Mouse (Mus musculus) forebrain, embryonic 16.5 days (tissue): Measurements from ENCODE around the gene Plcb4. TPM values are rescaled to one million over a fixed set of nuclear protein-coding genes. Genes with fewer than 3 reads are reported as not detected.

ENCODE experiments used
- ATAC-seq: fragments of 200-750 bp; cut with Nextera tagmentation; 2 replicates; pipeline ENCODE4 v1.8.0; 2017; ENCODE audit warnings: mild to moderate bottlenecking, moderate library complexity
- H3K27ac ChIP-seq: fragments of 300-500 bp; sonication (generic); 2 replicates; pipeline ENCODE4 v1.5.1; 2014; ENCODE audit warnings: low read length, control low read depth
- H3K27me3 ChIP-seq: fragments of 300-500 bp; sonication (generic); replicated peaks from 2 replicates; pipeline ENCODE4 v1.6.1; 2014; ENCODE audit warnings: low read length; ENCODE audit not compliant: control insufficient read depth, insufficient read depth
- H3K36me3 ChIP-seq: fragments of 300-500 bp; sonication (generic); 2 replicates; pipeline ENCODE4 v1.6.1; 2014; ENCODE audit not compliant: control insufficient read depth, insufficient read depth
- H3K4me1 ChIP-seq: fragments of 300-500 bp; sonication (generic); replicated peaks from 2 replicates; pipeline ENCODE4 v1.6.1; 2014; ENCODE audit warnings: low read length; ENCODE audit not compliant: control insufficient read depth, insufficient read depth
- H3K4me2 ChIP-seq: fragments of 300-500 bp; sonication (generic); 2 replicates; pipeline ENCODE4 v1.6.1; 2014; ENCODE audit warnings: mild to moderate bottlenecking, low read length, control low read depth
- H3K4me3 ChIP-seq: fragments of 300-500 bp; sonication (generic); replicated peaks from 2 replicates; pipeline ENCODE4 v1.5.1; 2014; ENCODE audit warnings: mild to moderate bottlenecking, low read length, control low read depth
- H3K9ac ChIP-seq: fragments of 300-500 bp; sonication (generic); replicated peaks from 2 replicates; pipeline ENCODE4 v1.6.1; 2014; ENCODE audit warnings: low read depth, low read length, control low read depth
- H3K9me3 ChIP-seq: fragments of 300-500 bp; sonication (generic); 2 replicates; pipeline ENCODE4 v1.6.1; 2016; ENCODE audit warnings: low read length; ENCODE audit not compliant: control insufficient read depth
- WGBS: fragments of 180-500 bp; shearing (Covaris S2); extraction: QIAGEN DNeasy Blood & Tissue Kit; methylation state at CpG from one replicate; pipeline ENCODE4 v1.1.7; 2014; 5-methylcytosine and 5-hydroxymethylcytosine counted together
- polyA plus RNA-seq: library from polyadenylated mRNA; unstranded; fragments of >200 nt; fragmentation: Nextera tagmentation; extraction: Ambion mirVana; gene quantifications from 2 replicates; pipeline ENCODE4 v1.2.1, GENCODE M21; 2015

Gene Plcb4
- polyA plus RNA-seq, 1 experiment from 2014 or later = 19.7 TPM

GRCm38 (mm10) chr2:136002118-136002517, 343.3 kb downstream of the Plcb4 start:
- ATAC-seq = 0 out of 2 replicates have a peak, but pooled peaks have one; percentile 44
- H3K9ac ChIP-seq = no peak overlapping the region
- 53% methylated on average over 7 of the region's 7 CpGs for WGBS
- no peaks in the 10 kb centered on the region for H3K9me3 ChIP-seq
- no peak overlapping the region for H3K4me2 ChIP-seq
- no peak overlapping the region for H3K4me3 ChIP-seq
- H3K4me1 ChIP-seq = peaks cover 9% of the 10 kb centered on the region
- no peaks in the 10 kb centered on the region for H3K36me3 ChIP-seq
- no peak overlapping the region for H3K27ac ChIP-seq
- no peaks in the 10 kb centered on the region for H3K27me3 ChIP-seq

GRCm38 (mm10) chr2:136003836-136004235, 345.0 kb downstream of the Plcb4 start:
- ATAC-seq = no peak

GRCm38 (mm10) chr2:136006280-136006679, 347.5 kb downstream of the Plcb4 start:
- WGBS = 95% methylated on average over 5 of the region's 5 CpGs
- Histone ChIP-seq H3K27me3 (no peaks in the 10 kb centered on the region), H3K4me1 (no peaks in the 10 kb centered on the region), H3K9me3 (no peaks in the 10 kb centered on the region), H3K4me3 (no peak overlapping the region), H3K9ac (no peak overlapping the region), H3K36me3 (no peaks in the 10 kb centered on the region), H3K27ac (no peak overlapping the region), H3K4me2 (no peak overlapping the region)
- no peak for ATAC-seq

More at GRCm38 (mm10) chr2:136003836-136004235, 345.0 kb downstream of the Plcb4 start:
- no peaks in the 10 kb centered on the region for H3K4me1 ChIP-seq
- no peak overlapping the region for H3K4me3 ChIP-seq
- no peaks in the 10 kb centered on the region for H3K9me3 ChIP-seq
- H3K4me2 ChIP-seq = no peak overlapping the region
- H3K36me3 ChIP-seq = no peaks in the 10 kb centered on the region
- no peak overlapping the region for H3K9ac ChIP-seq
- no peak overlapping the region for H3K27ac ChIP-seq
- H3K27me3 ChIP-seq = no peaks in the 10 kb centered on the region
- 89% methylated on average over 1 of the region's 1 CpGs for WGBS

GRCm38 (mm10) chr2:136012759-136013158, 353.9 kb downstream of the Plcb4 start:
- no peak overlapping the region for H3K4me3 ChIP-seq
- H3K27me3 ChIP-seq = no peaks in the 10 kb centered on the region
- no peak for ATAC-seq
- no peak overlapping the region for H3K9ac ChIP-seq
- 90% methylated on average over 9 of the region's 9 CpGs for WGBS
- no peaks in the 10 kb centered on the region for H3K36me3 ChIP-seq
- no peaks in the 10 kb centered on the region for H3K4me1 ChIP-seq
- no peaks in the 10 kb centered on the region for H3K9me3 ChIP-seq
- H3K4me2 ChIP-seq = no peak overlapping the region
- no peak overlapping the region for H3K27ac ChIP-seq

GRCm38 (mm10) chr2:136048464-136048863, 389.7 kb downstream of the Plcb4 start:
- no peaks in the 10 kb centered on the region for H3K27me3 ChIP-seq
- H3K27ac ChIP-seq = no peak overlapping the region
- no peaks in the 10 kb centered on the region for H3K9me3 ChIP-seq
- H3K4me3 ChIP-seq = no peak overlapping the region
- H3K9ac ChIP-seq = no peak overlapping the region
- 94% methylated on average over 4 of the region's 4 CpGs for WGBS
- ATAC-seq = no peak
- peaks cover 10% of the 10 kb centered on the region for H3K4me1 ChIP-seq
- H3K36me3 ChIP-seq = no peaks in the 10 kb centered on the region
- no peak overlapping the region for H3K4me2 ChIP-seq

- Histone ChIP-seq H3K9me3 (no peaks in the 10 kb centered on the region), H3K9ac (peak overlapping the region; percentile 39; the same call in 1 of the 2 replicates), H3K4me2 (peak overlapping the region; percentile 53), H3K36me3 (no peaks in the 10 kb centered on the region), H3K27me3 (no peaks in the 10 kb centered on the region), H3K27ac (no peak overlapping the region), H3K4me3 (peak overlapping the region; percentile 28), H3K4me1 (peaks cover 10% of the 10 kb centered on the region)
- WGBS = 16% methylated on average over 27 of the region's 27 CpGs
- peak; percentile 72 for ATAC-seq
These were observed 392.2 kb downstream of the Plcb4 start for GRCm38 (mm10) chr2:136050793-136051615.

GRCm38 (mm10) chr2:136051688-136052289, 393.0 kb downstream of the Plcb4 start, which contains the start of gene Lamp5:
Gene Lamp5, plus strand, starts transcription at chr2:136052239.
- WGBS = 2% methylated on average over 8 of the region's 8 CpGs
- H3K4me1 ChIP-seq = peaks cover 10% of the 10 kb centered on the region
- peak within 1 kb of the TSS; percentile 53 for H3K4me2 ChIP-seq
- ATAC-seq = peak; percentile 53
- no peaks in the 10 kb centered on the region for H3K9me3 ChIP-seq
- no peak within 1 kb of the TSS for H3K27ac ChIP-seq
- H3K36me3 ChIP-seq = no peaks in the 10 kb centered on the region
- H3K27me3 ChIP-seq = no peaks in the 10 kb centered on the region
- peak within 1 kb of the TSS; percentile 28 for H3K4me3 ChIP-seq
- H3K9ac ChIP-seq = peak within 1 kb of the TSS; percentile 39; the same call in 1 of the 2 replicates

- no peak overlapping the region for H3K27ac ChIP-seq
- no peak overlapping the region for H3K9ac ChIP-seq
- H3K4me3 ChIP-seq = peak overlapping the region; percentile 39
- H3K36me3 ChIP-seq = no peaks in the 10 kb centered on the region
- 6% methylated on average over 19 of the region's 19 CpGs for WGBS
- no peaks in the 10 kb centered on the region for H3K9me3 ChIP-seq
- peaks cover 13% of the 10 kb centered on the region for H3K4me1 ChIP-seq
- H3K27me3 ChIP-seq = peaks cover 17% of the 10 kb centered on the region
- H3K4me2 ChIP-seq = peak overlapping the region; percentile 60
- ATAC-seq = peak; percentile 79
These were observed 399.1 kb downstream of the Plcb4 start for GRCm38 (mm10) chr2:136057861-136058331.

- ATAC-seq = peak; percentile 49
- no peak overlapping the region for H3K9ac ChIP-seq
- peaks cover 17% of the 10 kb centered on the region for H3K27me3 ChIP-seq
These were observed 399.6 kb downstream of the Plcb4 start for GRCm38 (mm10) chr2:136058398-136058797.

More at GRCm38 (mm10) chr2:136058398-136058797, 399.6 kb downstream of the Plcb4 start:
- Histone ChIP-seq H3K4me2 (peak overlapping the region; percentile 60), H3K36me3 (no peaks in the 10 kb centered on the region), H3K4me3 (peak overlapping the region; percentile 39), H3K27ac (no peak overlapping the region), H3K4me1 (peaks cover 13% of the 10 kb centered on the region), H3K9me3 (no peaks in the 10 kb centered on the region)
- WGBS = 2% methylated on average over 7 of the region's 7 CpGs
